Mouse (Mus musculus) cortical plate, adult 2 months (tissue): ENCODE measurements around the gene Ipo7. TPM values are rescaled to one million over a fixed set of nuclear protein-coding genes. Genes with fewer than 3 reads are reported as not detected.

Experiments
- H3K27ac ChIP-seq: fragments of 200-500 bp; 2 replicates; pipeline ENCODE4 v1.5.1; 2012; ENCODE audit warnings: low read length, control low read depth, inconsistent platforms; ENCODE audit not compliant: insufficient read depth
- H3K4me1 ChIP-seq: fragments of 200-500 bp; 2 replicates; pipeline ENCODE4 v1.6.1; 2011; ENCODE audit warnings: low read length; ENCODE audit not compliant: control insufficient read depth, insufficient read depth
- H3K4me3 ChIP-seq: fragments of 200-500 bp; 2 replicates; pipeline ENCODE4 v1.5.1; 2011; ENCODE audit warnings: mild to moderate bottlenecking, low read length, control low read depth; ENCODE audit not compliant: insufficient read depth
- CTCF ChIP-seq: fragments of 200-500 bp; IDR thresholded peaks from 2 replicates; pipeline ENCODE4 v1.5.1; 2011; ENCODE audit warnings: mild to moderate bottlenecking, control low read depth, low read length; ENCODE audit not compliant: insufficient read depth; ENCODE audit errors: extremely low read depth
- POLR2A ChIP-seq: fragments of 200-500 bp; IDR thresholded peaks from 2 replicates; pipeline ENCODE4 v1.6.1; 2011; ENCODE audit warnings: mild to moderate bottlenecking, low read length, control low read depth; ENCODE audit not compliant: insufficient read depth; ENCODE audit errors: extremely low read depth
- polyA plus RNA-seq: library from polyadenylated mRNA; depleted of rRNA; stranded (reverse); fragments of >200 nt; gene quantifications from 2 replicates; pipeline ENCODE4 v1.2.3, GENCODE M21; 2012

Gene Ipo7
- polyA plus RNA-seq, 1 experiment, result 44.7 TPM

- no peaks in the 10 kb centered on the region for H3K4me1 ChIP-seq
- TF ChIP-seq POLR2A, result peak; percentile 30; the same call in 1 of the 2 replicates
- no peak for TF ChIP-seq CTCF
- H3K27ac ChIP-seq, result peak overlapping the region; percentile 99
- H3K4me3 ChIP-seq, result peak overlapping the region; percentile 99
Measured at GRCm38 (mm10) chr7:110060669-110061198, 42.7 kb downstream of the Ipo7 start.

- H3K4me3 ChIP-seq, result peak within 1 kb of the TSS; percentile 99
- peak within 1 kb of the TSS; percentile 99 for H3K27ac ChIP-seq
- TF ChIP-seq CTCF (no peak), POLR2A (peak; percentile 89)
- H3K4me1 ChIP-seq, result no peaks in the 10 kb centered on the region
Measured at GRCm38 (mm10) chr7:110061199-110061751, 43.2 kb downstream of the Ipo7 start, which contains the start of gene Zfp143. Gene Zfp143, plus strand, starts transcription at chr7:110061217.

GRCm38 (mm10) chr7:110061752-110062273 lies 43.7 kb downstream of the Ipo7 start:
- no peak for TF ChIP-seq CTCF
- peak; percentile 57; the same call in 1 of the 2 replicates for TF ChIP-seq POLR2A
- peak overlapping the region; percentile 57 for H3K4me3 ChIP-seq

GRCm38 (mm10) chr7:110063731-110064130 lies 45.7 kb downstream of the Ipo7 start:
- H3K27ac ChIP-seq, result no peak overlapping the region
- no peak overlapping the region for H3K4me3 ChIP-seq
- no peaks in the 10 kb centered on the region for H3K4me1 ChIP-seq
- TF ChIP-seq CTCF (no peak), POLR2A (no peak)

More at GRCm38 (mm10) chr7:110061752-110062273, 43.7 kb downstream of the Ipo7 start:
- Histone ChIP-seq H3K4me1 (no peaks in the 10 kb centered on the region), H3K27ac (peak overlapping the region; percentile 88)

- TF ChIP-seq POLR2A, result no peak
- no peak for TF ChIP-seq CTCF
- H3K4me3 ChIP-seq, result no peak overlapping the region
- H3K4me1 ChIP-seq, result no peaks in the 10 kb centered on the region
- no peak overlapping the region for H3K27ac ChIP-seq
Measured at GRCm38 (mm10) chr7:110069070-110069469, 51.0 kb downstream of the Ipo7 start.

GRCm38 (mm10) chr7:110078168-110078567 lies 60.1 kb downstream of the Ipo7 start:
- TF ChIP-seq CTCF, result no peak
- no peak for TF ChIP-seq POLR2A
- Histone ChIP-seq H3K4me1 (no peaks in the 10 kb centered on the region), H3K27ac (no peak overlapping the region), H3K4me3 (no peak overlapping the region)

GRCm38 (mm10) chr7:110083386-110084165 lies 65.5 kb downstream of the Ipo7 start:
- TF ChIP-seq POLR2A (no peak), CTCF (peak; percentile 39; the same call in 1 of the 2 replicates)
- Histone ChIP-seq H3K4me3 (no peak overlapping the region), H3K4me1 (no peaks in the 10 kb centered on the region), H3K27ac (no peak overlapping the region)

GRCm38 (mm10) chr7:110085217-110085616 lies 67.1 kb downstream of the Ipo7 start:
- no peak for TF ChIP-seq CTCF
- no peak for TF ChIP-seq POLR2A

GRCm38 (mm10) chr7:110087914-110088313 lies 69.8 kb downstream of the Ipo7 start:
- TF ChIP-seq POLR2A, result no peak
- no peaks in the 10 kb centered on the region for H3K4me1 ChIP-seq
- H3K27ac ChIP-seq, result no peak overlapping the region
- H3K4me3 ChIP-seq, result no peak overlapping the region

More at GRCm38 (mm10) chr7:110085217-110085616, 67.1 kb downstream of the Ipo7 start:
- Histone ChIP-seq H3K27ac (no peak overlapping the region), H3K4me1 (no peaks in the 10 kb centered on the region), H3K4me3 (no peak overlapping the region)
